Mouse (Mus musculus) kidney, embryonic 14.5 days (tissue): ENCODE measurements around the gene Cblc. TPM values are rescaled to one million over a fixed set of nuclear protein-coding genes. Genes with fewer than 3 reads are reported as not detected.
A peak's percentile ranks its signal among the peaks of the same experiment; 100 is the strongest.

Experiments used
- ATAC-seq: fragments of 200-750 bp; cut with Nextera tagmentation; 2 replicates; pipeline ENCODE4 v1.8.0; 2017; ENCODE audit warnings: moderate number of reproducible peaks, mild to moderate bottlenecking, moderate TSS enrichment, moderate library complexity; ENCODE audit not compliant: low FRiP score, low TSS enrichment
- H3K27ac ChIP-seq: fragments of 300-500 bp; sonication (generic); 2 replicates; pipeline ENCODE4 v1.5.1; 2014; ENCODE audit warnings: low read depth, mild to moderate bottlenecking, low read length, moderate library complexity, mixed read lengths
- H3K27me3 ChIP-seq: fragments of 300-500 bp; sonication (generic); 2 replicates; pipeline ENCODE4 v1.6.1; 2014; ENCODE audit warnings: mild to moderate bottlenecking, low read length; ENCODE audit not compliant: control insufficient read depth, insufficient read depth
- H3K36me3 ChIP-seq: fragments of 300-500 bp; sonication (generic); 2 replicates; pipeline ENCODE4 v1.6.1; 2014; ENCODE audit warnings: low read length, mixed read lengths; ENCODE audit not compliant: control insufficient read depth, insufficient read depth
- H3K4me1 ChIP-seq: fragments of 300-500 bp; sonication (generic); 2 replicates; pipeline ENCODE4 v1.6.1; 2014; ENCODE audit warnings: low read length, mixed read lengths; ENCODE audit not compliant: control insufficient read depth, insufficient read depth
- H3K4me2 ChIP-seq: fragments of 300-500 bp; sonication (generic); replicated peaks from 2 replicates; pipeline ENCODE4 v1.6.1; 2014; ENCODE audit warnings: low read depth, mild to moderate bottlenecking, low read length
- H3K4me3 ChIP-seq: fragments of 300-500 bp; sonication (generic); 2 replicates; pipeline ENCODE4 v1.5.1; 2014; ENCODE audit warnings: mild to moderate bottlenecking, low read length
- H3K9ac ChIP-seq: fragments of 300-500 bp; sonication (generic); 2 replicates; pipeline ENCODE4 v1.6.1; 2014; ENCODE audit warnings: low read depth, mild to moderate bottlenecking, low read length, moderate library complexity
- H3K9me3 ChIP-seq: fragments of 300-500 bp; sonication (generic); 2 replicates; pipeline ENCODE4 v1.6.1; 2016; ENCODE audit warnings: low read length; ENCODE audit not compliant: control insufficient read depth
- WGBS: fragments of 180-500 bp; shearing (Covaris S2); extraction: QIAGEN DNeasy Blood & Tissue Kit; methylation state at CpG from one replicate; pipeline ENCODE4 v1.1.7; 2014; 5-methylcytosine and 5-hydroxymethylcytosine counted together
- polyA plus RNA-seq: library from polyadenylated mRNA; unstranded; fragments of >200 nt; fragmentation: Nextera tagmentation; extraction: Ambion mirVana; gene quantifications from 2 replicates; pipeline ENCODE4 v1.2.1, GENCODE M21; 2014

Cblc gene
- polyA plus RNA-seq, 1 experiment from 2014 or later: 7.3 TPM

GRCm38 (mm10) chr7:19746426-19747201 lies 50.0 kb downstream of the Cblc start:
- Histone ChIP-seq H3K4me1 (peaks cover 61% of the 10 kb centered on the region), H3K27ac (peak overlapping the region; percentile 78; the same call in 1 of the 2 replicates), H3K9me3 (no peaks in the 10 kb centered on the region), H3K9ac (0 out of 2 replicates have a peak overlapping the region, but pooled peaks have one; percentile 28), H3K36me3 (peaks cover 14% of the 10 kb centered on the region), H3K4me3 (peak overlapping the region; percentile 90), H3K27me3 (no peaks in the 10 kb centered on the region), H3K4me2 (peak overlapping the region; percentile 67)
- WGBS: 18% methylated on average over 6 of the region's 6 CpGs
- ATAC-seq: no peak

- no peaks in the 10 kb centered on the region for H3K9me3 ChIP-seq
- H3K36me3 ChIP-seq: peaks cover 14% of the 10 kb centered on the region
- H3K4me1 ChIP-seq: peaks cover 68% of the 10 kb centered on the region
- 54% methylated on average over 9 of the region's 10 CpGs for whole genome bisulfite sequencing
- H3K4me2 ChIP-seq: no peak overlapping the region
- peak overlapping the region; percentile 69; the same call in 1 of the 2 replicates for H3K27ac ChIP-seq
- no peak overlapping the region for H3K4me3 ChIP-seq
- H3K9ac ChIP-seq: no peak overlapping the region
- no peak for ATAC-seq
- H3K27me3 ChIP-seq: no peaks in the 10 kb centered on the region
Observed at GRCm38 (mm10) chr7:19745971-19746370, 50.6 kb downstream of the Cblc start.

- Histone ChIP-seq H3K4me3 (no peak overlapping the region), H3K9me3 (0 out of 2 replicates have a peak, but pooled peaks cover 3% of the 10 kb centered on the region), H3K27me3 (no peaks in the 10 kb centered on the region), H3K9ac (peak overlapping the region; percentile 25; the same call in 1 of the 2 replicates), H3K36me3 (peaks cover 20% of the 10 kb centered on the region), H3K4me1 (peaks cover 67% of the 10 kb centered on the region), H3K27ac (peak overlapping the region; percentile 69; the same call in 1 of the 2 replicates), H3K4me2 (peak overlapping the region; percentile 6)
- ATAC-seq: no peak
- WGBS: 38% methylated on average over 14 of the region's 14 CpGs
Observed at GRCm38 (mm10) chr7:19744590-19745385, 51.8 kb downstream of the Cblc start.

DNA sequence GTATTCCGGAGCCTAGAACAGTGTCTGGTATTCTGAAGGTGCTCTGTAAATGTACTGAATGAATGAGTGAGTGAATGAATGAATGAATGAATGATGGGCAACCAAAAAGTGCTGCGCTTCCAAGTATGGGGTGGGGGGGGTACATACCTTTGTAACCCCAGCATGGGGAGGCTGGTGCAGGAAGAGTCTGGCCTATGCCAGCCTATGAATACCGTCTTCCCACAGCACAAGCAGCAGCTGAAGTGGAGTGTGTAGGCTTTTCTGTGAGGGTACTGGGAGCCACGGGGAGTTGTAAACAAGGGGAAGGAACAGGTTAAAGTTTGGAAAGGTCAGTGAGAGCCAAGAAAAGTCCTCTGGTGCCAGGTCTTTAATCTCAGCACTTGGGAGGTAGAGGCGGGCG lies 52.8 kb downstream of the Cblc start:
- 0 out of 2 replicates have a peak, but pooled peaks cover 3% of the 10 kb centered on the region for H3K9me3 ChIP-seq
- no peaks in the 10 kb centered on the region for H3K27me3 ChIP-seq
- H3K36me3 ChIP-seq: peaks cover 25% of the 10 kb centered on the region
- no peak overlapping the region for H3K4me3 ChIP-seq
- no peak overlapping the region for H3K9ac ChIP-seq
- ATAC-seq: no peak
- H3K4me2 ChIP-seq: no peak overlapping the region
- WGBS: 84% methylated on average over 6 of the region's 6 CpGs
- H3K27ac ChIP-seq: no peak overlapping the region
- H3K4me1 ChIP-seq: peaks cover 67% of the 10 kb centered on the region

DNA sequence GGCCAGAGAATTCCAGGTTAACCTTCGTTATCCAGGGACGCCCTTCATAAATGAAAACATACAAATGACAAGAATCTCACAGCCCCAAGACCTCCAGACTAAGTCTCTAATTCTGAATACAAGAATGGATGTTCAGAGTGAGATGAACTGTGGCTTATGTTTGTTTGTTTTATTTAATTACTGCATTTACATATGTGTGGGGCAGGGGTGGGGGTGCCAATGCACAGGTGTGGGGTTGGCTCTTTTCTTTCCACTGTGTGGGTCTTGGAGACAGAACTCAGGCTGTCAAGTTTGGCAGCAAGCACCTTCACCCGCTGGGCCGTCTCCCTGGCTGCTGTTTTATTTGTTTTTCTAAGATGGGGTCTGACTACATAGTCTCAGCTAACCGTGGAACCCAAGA lies 54.1 kb downstream of the Cblc start:
- H3K4me3 ChIP-seq: no peak overlapping the region
- ATAC-seq: no peak
- no peaks in the 10 kb centered on the region for H3K27me3 ChIP-seq
- 30% methylated on average over 5 of the region's 5 CpGs for WGBS
- H3K9ac ChIP-seq: no peak overlapping the region
- H3K27ac ChIP-seq: peak overlapping the region; percentile 62; the same call in 1 of the 2 replicates
- no peak overlapping the region for H3K4me2 ChIP-seq
- peaks cover 61% of the 10 kb centered on the region for H3K4me1 ChIP-seq
- 0 out of 2 replicates have a peak, but pooled peaks cover 3% of the 10 kb centered on the region for H3K9me3 ChIP-seq
- H3K36me3 ChIP-seq: peaks cover 35% of the 10 kb centered on the region

DNA sequence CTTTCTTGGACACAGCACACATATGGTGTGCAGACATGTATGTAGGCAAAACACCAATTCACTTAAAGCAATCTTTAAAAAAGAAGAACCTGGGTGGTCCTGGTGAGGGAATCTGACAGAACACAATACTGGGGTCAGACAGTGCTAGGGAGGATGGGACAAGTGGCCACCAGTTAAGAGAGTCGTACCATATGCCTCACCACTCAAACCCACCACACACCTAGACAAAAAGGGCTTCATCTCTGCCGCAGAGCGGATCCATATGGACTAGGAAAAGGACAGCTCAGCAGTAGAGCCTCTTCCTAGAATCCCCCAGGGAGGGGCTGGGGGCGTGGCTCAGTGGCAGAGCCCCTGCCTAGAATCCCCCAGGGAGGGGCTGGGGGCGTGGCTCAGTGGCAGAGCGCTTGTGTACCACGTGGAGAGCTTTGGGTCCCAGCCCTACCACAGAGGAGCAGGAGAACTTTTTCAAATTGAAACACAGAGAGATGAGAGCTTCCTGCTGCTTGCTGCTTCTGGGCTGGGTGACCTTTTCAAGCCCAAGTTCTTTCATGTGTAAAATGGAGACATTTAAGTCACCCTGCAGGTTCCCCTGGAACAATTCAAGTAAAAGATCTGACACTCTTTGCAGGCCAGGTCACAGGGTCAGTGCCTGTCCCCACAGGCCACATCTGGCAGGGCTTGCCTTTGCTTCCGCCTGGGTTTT lies 55.1 kb downstream of the Cblc start:
- peak; percentile 69 for ATAC-seq
- peak overlapping the region; percentile 62; the same call in 1 of the 2 replicates for H3K27ac ChIP-seq
- WGBS: 11% methylated on average over 8 of the region's 8 CpGs
- 0 out of 2 replicates have a peak, but pooled peaks cover 3% of the 10 kb centered on the region for H3K9me3 ChIP-seq
- no peak overlapping the region for H3K4me2 ChIP-seq
- no peak overlapping the region for H3K9ac ChIP-seq
- no peak overlapping the region for H3K4me3 ChIP-seq
- peaks cover 45% of the 10 kb centered on the region for H3K36me3 ChIP-seq
- peaks cover 51% of the 10 kb centered on the region for H3K4me1 ChIP-seq
- no peaks in the 10 kb centered on the region for H3K27me3 ChIP-seq

DNA sequence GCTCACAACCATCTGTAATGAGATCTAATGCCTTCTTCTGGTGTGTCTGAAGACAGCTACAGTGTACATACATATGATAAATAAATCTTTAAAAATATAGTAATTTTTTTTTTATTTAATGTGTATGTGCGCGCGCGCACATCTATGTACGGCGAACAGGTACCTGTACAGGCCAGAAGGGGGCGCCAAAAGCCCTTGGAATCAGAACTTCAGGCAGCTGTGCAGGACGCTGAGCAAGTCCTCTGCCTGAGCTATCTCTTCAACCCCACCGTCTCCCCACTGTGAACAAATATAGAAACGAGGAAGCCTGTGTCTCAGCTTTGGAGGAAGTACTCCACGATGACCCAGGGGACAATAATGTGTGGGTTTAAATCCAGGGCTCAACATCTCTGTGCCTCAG lies 56.3 kb downstream of the Cblc start:
- no peak overlapping the region for H3K4me2 ChIP-seq
- no peaks in the 10 kb centered on the region for H3K27me3 ChIP-seq
- H3K9me3 ChIP-seq: 0 out of 2 replicates have a peak, but pooled peaks cover 3% of the 10 kb centered on the region
- no peak overlapping the region for H3K27ac ChIP-seq
- H3K9ac ChIP-seq: no peak overlapping the region
- no peak overlapping the region for H3K4me3 ChIP-seq
- H3K36me3 ChIP-seq: peaks cover 53% of the 10 kb centered on the region
- peaks cover 40% of the 10 kb centered on the region for H3K4me1 ChIP-seq
- 89% methylated on average over 11 of the region's 11 CpGs for WGBS
- no peak for ATAC-seq

DNA sequence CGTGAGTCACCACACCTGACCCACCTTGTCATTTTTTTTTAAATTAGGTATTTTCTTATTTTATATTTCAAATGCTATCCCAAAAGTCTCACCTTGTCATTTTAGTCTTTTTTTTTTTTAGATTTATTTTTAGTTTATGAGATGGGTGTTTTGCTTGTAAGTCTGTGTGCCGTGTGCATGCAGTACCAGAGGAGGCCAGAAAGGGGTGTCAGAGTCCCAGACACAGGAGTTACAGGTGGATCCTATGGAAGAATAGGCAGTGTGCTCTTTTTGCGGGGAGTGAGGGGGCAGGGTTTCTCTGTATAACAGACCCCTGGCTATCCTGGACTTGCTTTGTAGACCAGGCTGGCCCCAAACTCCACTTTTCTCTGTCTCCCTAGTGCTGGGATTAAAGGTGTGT lies 57.8 kb downstream of the Cblc start:
- Histone ChIP-seq H3K36me3 (peaks cover 60% of the 10 kb centered on the region), H3K27ac (no peak overlapping the region), H3K9me3 (0 out of 2 replicates have a peak, but pooled peaks cover 3% of the 10 kb centered on the region), H3K27me3 (no peaks in the 10 kb centered on the region), H3K4me3 (no peak overlapping the region), H3K4me1 (peaks cover 26% of the 10 kb centered on the region), H3K4me2 (no peak overlapping the region), H3K9ac (no peak overlapping the region)
- no peak for ATAC-seq
- WGBS: 87% methylated on average over 3 of the region's 3 CpGs
